Mouse (Mus musculus) c-Kit-positive CD71-positive TER-119-negative erythroid progenitor cells, embryonic 14.5 days (primary cell): ENCODE results near the gene Ahcy.
A peak's percentile ranks its signal among the peaks of the same experiment; 100 is the strongest.
"Not testable (repeated sequence)": the region's sequence is repeated elsewhere in the genome, so short reads cannot be mapped to it uniquely, and the experiment has no call there.

Source experiments
- DNase-seq: peaks from one replicate; pipeline ENCODE4 v3.0.0-alpha.2; 2013; ENCODE audit warnings: low read depth

Ahcy gene

GRCm38 (mm10) chr2:155018762-155019641 is 55.3 kb downstream of the Ahcy start:
- DNase-seq = peak; percentile 34

DNA sequence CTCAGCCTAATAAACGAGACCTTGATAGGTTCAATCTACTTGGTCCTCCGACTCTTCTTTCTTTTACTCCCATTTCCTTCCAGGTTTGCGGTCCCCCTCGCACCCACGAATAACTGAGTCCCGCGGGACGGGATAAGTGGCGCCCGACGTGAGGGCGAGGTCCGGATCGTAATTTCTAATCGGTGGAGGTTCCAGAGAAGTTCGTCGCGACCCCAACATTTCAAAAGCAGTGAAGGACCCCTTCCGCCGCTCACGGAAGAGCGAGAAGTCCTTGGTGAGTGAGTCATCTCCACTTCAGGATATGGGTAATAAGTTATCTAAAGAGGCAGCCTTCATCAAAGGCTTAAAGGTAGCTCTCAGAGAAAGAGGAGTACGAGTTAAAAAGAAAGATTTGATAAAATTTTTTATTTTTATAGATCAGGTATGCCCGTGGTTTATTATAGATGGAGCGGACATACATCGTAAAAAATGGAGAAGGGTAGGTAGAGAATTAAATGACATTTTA is 56.0 kb downstream of the Ahcy start, which contains the start of gene Gm14226:
Gm14226 (plus strand) TSS at position 16 of the 505 bp plus-strand sequence.
- not testable (repeated sequence) for DNase-seq

- not testable (repeated sequence) for DNase-seq
Measured at GRCm38 (mm10) chr2:155016751-155017150, 57.5 kb downstream of the Ahcy start.

- no peak for DNase-seq
Measured at GRCm38 (mm10) chr2:155012991-155013390, 61.3 kb downstream of the Ahcy start.

DNA sequence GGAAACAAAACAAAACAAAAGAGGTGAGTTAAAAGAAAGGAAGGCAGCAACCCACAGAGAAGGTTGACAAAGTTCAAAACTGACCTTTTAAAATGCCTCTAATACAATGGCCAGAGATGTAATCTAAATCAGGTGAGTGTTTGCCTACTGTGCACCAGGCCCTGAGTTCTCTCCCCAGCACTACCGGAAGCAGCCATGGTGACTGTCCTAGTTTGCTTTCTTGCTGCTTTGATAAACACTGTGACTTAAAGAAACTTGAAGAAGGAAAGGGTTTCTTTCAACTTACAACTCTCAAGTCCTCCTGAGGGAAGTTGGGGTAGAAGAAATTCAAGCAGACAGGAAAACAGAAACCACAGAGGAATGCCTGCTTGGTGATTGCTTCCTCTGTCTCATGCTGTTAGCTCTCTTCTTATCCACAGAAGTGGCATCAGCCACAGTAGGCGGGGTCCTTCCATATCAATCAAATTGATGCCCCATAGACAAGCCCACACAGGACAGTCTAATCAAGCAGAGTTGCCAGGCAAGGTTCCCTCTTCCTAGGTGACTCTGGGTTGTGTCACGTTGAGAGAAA is 63.1 kb downstream of the Ahcy start:
- no peak for DNase-seq
